9 mouse cellular contexts compared by ENCODE assay signal in genomic region chr11:116628712-116629111, GRCm38 (mm10). TPM values are rescaled to one million over a fixed set of nuclear protein-coding genes. Genes with fewer than 3 reads are reported as not detected.
DNase-seq lines count a peak whose midpoint lies in the region; ATAC-seq and TF ChIP-seq lines count a peak whose summit lies in the region.
"Had no signal": no experiment of that assay in that cellular context is flagged by ENCODE, and none has a peak within 500 bp of the region (broad histone marks: within the 10 kb centered on the region; RNA-seq: fewer than 3 reads in every experiment).

No protein-coding gene starts in this region.

- DNase-seq in brain, embryonic 14.5 days (ENCODE audit: low read depth), result peak; percentile 90
- DNase-seq in kidney, postnatal 25 days, result peak; percentile 82 to 95
- DNase-seq in lung, adult 18-20 months, result peak; percentile 85 to 90
- peak; percentile 80 for DNase-seq in testis, postnatal 14 days (ENCODE audit: low spot score)

- no peak overlapping the region for H3K4me3 ChIP-seq in ES-Bruce4 (ENCODE audit: low read depth, low read length)
- H3K4me3 ChIP-seq in heart, embryonic 15.5 days, result no peak overlapping the region
- no peak overlapping the region for H3K4me3 ChIP-seq in neural tube, embryonic 14.5 days (ENCODE audit: low read depth, low read length)
- H3K4me3 ChIP-seq: limb, embryonic 13.5 days had no signal

- peak; percentile 62 for ATAC-seq in erythroblast, adult 5-6 weeks (replicated peaks; ENCODE audit: low FRiP score, poor library complexity, severe bottlenecking)
- no peak for ATAC-seq in heart, embryonic 15.5 days (replicated peaks; ENCODE audit: insufficient number of reproducible peaks, insufficient read depth, low FRiP score, low read depth)
- ATAC-seq in neural tube, embryonic 14.5 days (ENCODE audit: low read depth), result peak; percentile 54; the same call in 1 of the 2 replicates

- WGBS in heart, embryonic 15.5 days, result 51% methylated on average over 9 of the region's 9 CpGs
- 62% methylated on average over 9 of the region's 9 CpGs for WGBS in neural tube, embryonic 14.5 days

- peak; percentile 69 for TF ChIP-seq CTCF in ES-Bruce4 (IDR thresholded peaks at IDR 0.05; ENCODE audit: low read depth, low read length)
- peak; percentile 95 for TF ChIP-seq CTCF in brain, embryonic 14.5 days (IDR thresholded peaks at IDR 0.05; ENCODE audit: borderline replicate concordance, extremely low read depth, insufficient read depth, insufficient read length)

- no peaks in the 10 kb centered on the region for H3K36me3 ChIP-seq in ES-Bruce4 (ENCODE audit: control insufficient read depth, insufficient read depth, low read length, poor library complexity, severe bottlenecking)
- no peaks in the 10 kb centered on the region for H3K36me3 ChIP-seq in heart, embryonic 15.5 days
- no peaks in the 10 kb centered on the region for H3K36me3 ChIP-seq in neural tube, embryonic 14.5 days (ENCODE audit: control insufficient read depth, insufficient read depth, low read length)
- H3K36me3 ChIP-seq: limb, embryonic 13.5 days had no signal

- no peak overlapping the region for H3K27ac ChIP-seq in ES-Bruce4 (ENCODE audit: insufficient read depth, low read length)
- H3K27ac ChIP-seq in heart, embryonic 15.5 days, result peak overlapping the region; percentile 11; the same call in 1 of the 2 replicates
- H3K27ac ChIP-seq in neural tube, embryonic 14.5 days (ENCODE audit: low read depth, low read length), result no peak overlapping the region
- H3K27ac ChIP-seq: limb, embryonic 13.5 days had no signal

- no peak for TF ChIP-seq POLR2A in ES-Bruce4 (IDR thresholded peaks at IDR 0.05; ENCODE audit: insufficient read depth, low read length)
- TF ChIP-seq POLR2A in brain, embryonic 14.5 days (IDR thresholded peaks at IDR 0.05; ENCODE audit: borderline replicate concordance, extremely low read depth, insufficient read depth, insufficient read length, poor library complexity, severe bottlenecking), result no peak

- no peak overlapping the region for H3K4me2 ChIP-seq in heart, embryonic 15.5 days
- H3K4me2 ChIP-seq in neural tube, embryonic 14.5 days (ENCODE audit: low read depth, low read length), result no peak overlapping the region
- H3K4me2 ChIP-seq: limb, embryonic 13.5 days had no signal

- no peaks in the 10 kb centered on the region for H3K9me3 ChIP-seq in ES-Bruce4 (replicated peaks; ENCODE audit: control insufficient read depth, insufficient read depth, low read length, poor library complexity, severe bottlenecking)
- H3K9me3 ChIP-seq in heart, embryonic 15.5 days (replicated peaks), result no peaks in the 10 kb centered on the region
- H3K9me3 ChIP-seq in neural tube, embryonic 14.5 days (ENCODE audit: control insufficient read depth, low read length), result no peaks in the 10 kb centered on the region
- H3K9me3 ChIP-seq: limb, embryonic 13.5 days had no signal

- no peaks in the 10 kb centered on the region for H3K27me3 ChIP-seq in ES-Bruce4 (ENCODE audit: control insufficient read depth, insufficient read depth, low read length, poor library complexity, severe bottlenecking)
- no peaks in the 10 kb centered on the region for H3K27me3 ChIP-seq in heart, embryonic 15.5 days
- H3K27me3 ChIP-seq in neural tube, embryonic 14.5 days (ENCODE audit: control insufficient read depth, insufficient read depth, low read length), result peaks cover 14% of the 10 kb centered on the region; the same call in 1 of the 2 replicates
- H3K27me3 ChIP-seq: limb, embryonic 13.5 days had no signal

- TF ChIP-seq EP300 in ES-Bruce4 (IDR thresholded peaks at IDR 0.05; ENCODE audit: insufficient read depth, low read depth, low read length), result no peak

- H3K4me1 ChIP-seq in ES-Bruce4 (ENCODE audit: control insufficient read depth, insufficient read depth, low read length), result peaks cover 7% of the 10 kb centered on the region
- peaks cover 41% of the 10 kb centered on the region for H3K4me1 ChIP-seq in heart, embryonic 15.5 days (replicated peaks)
- H3K4me1 ChIP-seq in neural tube, embryonic 14.5 days (ENCODE audit: control insufficient read depth, insufficient read depth, low read length), result peaks cover 7% of the 10 kb centered on the region; the same call in 1 of the 2 replicates

- no peak overlapping the region for H3K9ac ChIP-seq in ES-Bruce4 (ENCODE audit: low read depth, poor library complexity, severe bottlenecking)
- H3K9ac ChIP-seq in heart, embryonic 15.5 days, result no peak overlapping the region
- no peak overlapping the region for H3K9ac ChIP-seq in neural tube, embryonic 14.5 days (replicated peaks; ENCODE audit: low read depth, low read length)
- H3K9ac ChIP-seq: limb, embryonic 13.5 days had no signal

RNA-seq across cellular contexts. Expression of gene Rhbdf2, which starts 1.9 kb away (rescaled TPM):
- 36.5 and 39.1 TPM in 2 replicates for polyA plus RNA-seq in ES-Bruce4 (2011; ENCODE audit: insufficient read depth, insufficient read length, low read depth, missing spikeins)
- 2.3 and 2.5 TPM in 2 replicates for polyA plus RNA-seq in brain, embryonic 14.5 days (2012; rRNA removed)
- total RNA-seq in erythroblast, adult 5-6 weeks (2015; ENCODE audit: low replicate concordance), result 2.3 and 5.0 TPM in 2 replicates
- total RNA-seq in erythroblast, adult 5-6 weeks (2017; ENCODE audit: low replicate concordance), result 2.8 and 3.2 TPM in 2 replicates
- polyA plus RNA-seq in heart, embryonic 15.5 days (2015; fragmentation: Nextera tagmentation; extraction: Ambion mirVana), result 6.7 and 10.4 TPM in 2 replicates
- polyA plus RNA-seq in neural tube, embryonic 14.5 days (2014; fragmentation: Nextera tagmentation; extraction: Ambion mirVana), result 0.52 and 1.1 TPM in 2 replicates

RNA-seq across cellular contexts. Expression of gene Prcd, which starts 24.6 kb away (rescaled TPM):
- polyA plus RNA-seq in ES-Bruce4 (2011; ENCODE audit: insufficient read depth, insufficient read length, low read depth, missing spikeins), result not detected in 2 replicates
- polyA plus RNA-seq in brain, embryonic 14.5 days (2012; rRNA removed), result 1.0 and 1.4 TPM in 2 replicates
- total RNA-seq in erythroblast, adult 5-6 weeks (2015; ENCODE audit: low replicate concordance), result not detected in 2 replicates
- total RNA-seq in erythroblast, adult 5-6 weeks (2017; ENCODE audit: low replicate concordance), result not detected in 2 replicates
- polyA plus RNA-seq in heart, embryonic 15.5 days (2015; fragmentation: Nextera tagmentation; extraction: Ambion mirVana), result 1.3 and 1.4 TPM in 2 replicates
- 2.7 and 3.1 TPM in 2 replicates for polyA plus RNA-seq in neural tube, embryonic 14.5 days (2014; fragmentation: Nextera tagmentation; extraction: Ambion mirVana)

RNA-seq across cellular contexts. Expression of gene Cygb, which starts 25.4 kb away (rescaled TPM):
- not detected in 2 replicates for polyA plus RNA-seq in ES-Bruce4 (2011; ENCODE audit: insufficient read depth, insufficient read length, low read depth, missing spikeins)
- 18.3 TPM in 2 replicates for polyA plus RNA-seq in brain, embryonic 14.5 days (2012; rRNA removed)
- total RNA-seq in erythroblast, adult 5-6 weeks (2015; ENCODE audit: low replicate concordance), result not detected in 2 replicates
- not detected in 2 replicates for total RNA-seq in erythroblast, adult 5-6 weeks (2017; ENCODE audit: low replicate concordance)
- polyA plus RNA-seq in heart, embryonic 15.5 days (2015; fragmentation: Nextera tagmentation; extraction: Ambion mirVana), result 9.1 and 11.6 TPM in 2 replicates
- 23.7 and 29.1 TPM in 2 replicates for polyA plus RNA-seq in neural tube, embryonic 14.5 days (2014; fragmentation: Nextera tagmentation; extraction: Ambion mirVana)

RNA-seq across cellular contexts. Expression of gene Aanat, which starts 42.5 kb away (rescaled TPM):
- polyA plus RNA-seq in ES-Bruce4 (2011; ENCODE audit: insufficient read depth, insufficient read length, low read depth, missing spikeins), result not detected in 2 replicates
- polyA plus RNA-seq in brain, embryonic 14.5 days (2012; rRNA removed), result 1.2 and 2.7 TPM in 2 replicates
- not detected in 2 replicates for total RNA-seq in erythroblast, adult 5-6 weeks (2015; ENCODE audit: low replicate concordance)
- not detected in 2 replicates for total RNA-seq in erythroblast, adult 5-6 weeks (2017; ENCODE audit: low replicate concordance)
- not detected in 2 replicates for polyA plus RNA-seq in heart, embryonic 15.5 days (2015; fragmentation: Nextera tagmentation; extraction: Ambion mirVana)
- polyA plus RNA-seq in neural tube, embryonic 14.5 days (2014; fragmentation: Nextera tagmentation; extraction: Ambion mirVana), result 0.26 and 0.40 TPM in 2 replicates
- polyA plus RNA-seq: limb, embryonic 13.5 days had no signal

RNA-seq across cellular contexts. Expression of gene Ube2o, which starts 47.5 kb away (rescaled TPM):
- polyA plus RNA-seq in ES-Bruce4 (2011; ENCODE audit: insufficient read depth, insufficient read length, low read depth, missing spikeins), result 36.1 and 43.6 TPM in 2 replicates
- polyA plus RNA-seq in brain, embryonic 14.5 days (2012; rRNA removed), result 54.3 and 68.5 TPM in 2 replicates
- total RNA-seq in erythroblast, adult 5-6 weeks (2015; ENCODE audit: low replicate concordance), result 473 and 508 TPM in 2 replicates
- total RNA-seq in erythroblast, adult 5-6 weeks (2017; ENCODE audit: low replicate concordance), result 800 and 935 TPM in 2 replicates
- polyA plus RNA-seq in heart, embryonic 15.5 days (2015; fragmentation: Nextera tagmentation; extraction: Ambion mirVana), result 14.4 and 20.7 TPM in 2 replicates
- polyA plus RNA-seq in neural tube, embryonic 14.5 days (2014; fragmentation: Nextera tagmentation; extraction: Ambion mirVana), result 26.2 and 30.2 TPM in 2 replicates
